Mouse (Mus musculus): ENCODE data around the gene Efemp1.
A peak's percentile ranks its signal among the peaks of the same experiment; 100 is the strongest.

Efemp1 gene

DNA sequence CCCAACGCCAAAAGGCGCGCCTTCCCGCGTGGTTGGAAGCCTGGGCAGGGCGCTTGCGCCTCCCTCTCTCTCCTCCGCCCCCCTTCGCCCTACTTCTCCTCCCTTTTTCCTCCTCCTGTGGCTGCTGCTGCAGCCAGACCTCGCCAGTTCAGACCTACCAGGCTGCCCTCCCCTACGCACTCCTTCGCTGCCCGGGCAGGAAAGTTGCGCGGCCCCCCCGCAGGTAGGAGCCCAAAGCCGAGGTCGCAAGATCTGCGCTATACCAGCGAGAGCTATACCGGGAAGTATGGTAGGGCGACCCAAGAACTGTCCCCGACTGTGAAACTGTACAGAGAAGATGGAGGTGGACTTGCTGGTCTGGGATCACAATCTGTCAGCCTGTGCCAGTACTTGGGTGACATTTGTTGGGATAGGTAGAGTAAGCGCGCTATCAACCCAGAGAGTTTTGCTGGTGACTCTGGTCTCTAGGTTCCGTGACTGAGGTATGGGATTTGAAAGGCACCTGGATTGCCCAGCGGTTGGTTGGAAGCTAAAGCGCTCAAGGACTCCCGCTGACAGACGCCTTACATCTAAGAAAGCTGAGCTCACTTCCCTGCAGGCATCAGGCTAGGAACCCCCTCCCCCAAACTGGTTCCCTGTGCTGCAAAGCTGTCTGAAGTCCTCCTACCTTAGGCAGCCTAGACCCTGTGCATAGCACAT lies at the start of gene Efemp1:
Efemp1 (plus strand) TSS at position 103 of the 699 bp plus-strand sequence.
- peak; percentile 16 for DNase-seq (ENCODE audit: extremely low spot score, low read depth, low spot score)

DNA sequence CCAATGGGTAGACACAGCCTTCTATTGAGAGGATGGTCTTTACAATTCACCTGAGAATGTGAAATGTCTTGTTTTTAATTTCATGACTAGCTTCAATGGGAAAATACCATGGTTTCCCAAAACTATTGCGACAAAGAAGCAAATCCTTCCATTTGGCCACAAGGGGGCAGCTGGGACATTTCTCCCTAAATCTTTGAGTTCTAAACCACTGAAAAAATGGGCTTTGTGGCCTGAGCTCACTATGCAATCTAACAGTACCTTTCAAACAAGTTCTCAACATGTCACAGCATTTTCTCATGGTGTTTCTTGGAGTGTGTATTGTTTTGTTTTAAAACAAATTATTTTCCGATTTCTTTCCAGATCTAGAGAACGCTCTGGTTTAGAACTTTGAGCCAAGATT lies 44.3 kb upstream of the Efemp1 start:
- DNase-seq (ENCODE audit: extremely low spot score, low read depth, low spot score): peak; percentile 22

DNA sequence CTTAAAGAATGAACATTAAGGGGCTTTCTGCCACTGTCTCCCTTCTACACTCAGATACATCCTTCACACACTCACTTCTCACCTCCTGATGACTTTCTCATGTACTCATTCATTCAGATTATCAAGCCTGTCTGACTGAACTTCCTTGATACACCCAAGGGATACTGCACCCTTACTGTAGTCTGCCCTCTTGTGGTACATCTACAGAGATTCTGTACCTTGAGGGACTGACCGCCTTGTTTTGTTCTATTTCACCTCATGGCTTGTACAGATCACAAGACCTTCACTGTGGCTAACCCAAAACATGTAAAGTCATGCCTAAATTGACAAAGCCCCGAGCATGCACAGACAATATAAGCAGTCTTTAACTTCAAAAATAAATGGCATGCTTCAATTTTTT lies 41.1 kb upstream of the Efemp1 start:
- no peak for DNase-seq (ENCODE audit: extremely low spot score, low read depth, low spot score)

DNA sequence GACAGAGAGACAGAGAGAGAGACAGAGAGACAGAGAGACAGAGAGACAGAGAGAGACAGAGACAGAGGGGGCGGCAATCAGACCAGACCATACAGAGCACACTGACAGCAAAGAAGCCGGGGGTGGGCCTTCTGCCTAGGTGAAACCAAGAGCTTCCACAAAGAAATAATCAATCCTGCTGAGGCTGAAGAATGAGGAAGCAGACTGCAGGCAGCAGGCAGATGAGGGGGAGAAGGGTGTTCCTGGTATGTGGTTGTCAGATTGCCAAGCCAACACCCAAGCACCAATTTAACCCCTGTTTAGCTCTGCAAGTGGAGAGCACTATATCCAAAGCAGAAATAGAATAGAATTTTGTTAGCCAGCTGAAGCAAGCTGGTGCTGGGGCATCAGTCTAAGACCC lies 40.4 kb upstream of the Efemp1 start:
- DNase-seq (ENCODE audit: extremely low spot score, low read depth, low spot score): no peak

DNA sequence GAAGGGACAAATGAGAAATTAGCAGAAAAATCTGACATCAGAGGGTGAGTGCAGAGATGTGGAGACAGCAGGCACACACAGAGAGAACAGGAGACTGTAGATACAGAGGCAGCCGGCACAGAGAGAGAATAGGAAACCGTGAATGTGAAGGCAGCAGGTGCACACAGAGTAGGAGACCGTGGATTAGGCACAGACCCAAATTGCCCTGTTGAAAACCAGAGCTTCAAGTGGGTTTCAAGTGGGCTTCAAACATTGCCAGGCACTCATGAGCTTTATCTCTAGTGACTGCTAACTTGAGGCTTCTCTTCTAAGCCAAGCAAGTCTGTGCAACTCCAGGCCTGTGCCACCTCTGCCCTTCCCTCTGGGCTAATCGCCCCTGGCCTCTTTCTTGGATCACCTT lies 35.6 kb upstream of the Efemp1 start:
- DNase-seq (ENCODE audit: extremely low spot score, low read depth, low spot score): no peak

DNA sequence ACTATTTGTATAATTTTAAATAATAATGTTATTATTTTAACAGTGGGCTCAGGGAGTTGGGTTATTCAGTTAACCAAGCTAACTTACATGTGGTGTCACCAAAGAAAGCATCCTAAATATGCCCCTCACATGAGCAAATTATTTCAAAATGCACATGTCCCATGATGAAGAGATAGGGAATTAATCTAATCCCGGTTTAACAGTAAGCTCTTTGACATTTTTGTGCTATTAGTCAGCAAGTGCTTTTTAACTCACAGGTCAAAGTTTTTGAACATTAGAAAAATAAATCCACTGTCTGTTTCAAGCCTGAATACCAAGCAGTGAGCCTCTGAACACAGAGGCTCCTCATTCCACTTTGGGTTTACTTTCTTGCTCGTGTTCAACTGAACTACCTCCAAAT lies 26.1 kb upstream of the Efemp1 start:
- no peak for DNase-seq (ENCODE audit: extremely low spot score, low read depth, low spot score)

DNA sequence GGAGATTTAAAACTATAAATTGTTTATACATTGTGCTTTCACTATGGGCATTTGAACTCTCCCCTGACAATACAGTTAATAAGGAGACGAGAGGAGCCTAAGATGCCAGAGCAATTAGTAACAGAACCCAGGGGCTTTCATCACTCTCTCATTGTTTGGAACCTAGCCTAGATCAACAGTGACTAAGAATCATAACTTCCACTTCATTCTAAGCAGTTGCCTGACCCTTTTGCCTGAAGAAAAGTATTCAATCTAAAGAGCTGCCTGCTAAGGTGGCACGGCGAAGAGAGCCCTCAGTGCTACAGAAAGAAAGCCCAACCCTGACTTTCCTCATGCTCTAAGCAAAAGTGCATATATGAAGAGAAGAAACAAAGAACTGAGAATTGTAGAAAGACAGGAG lies 19.2 kb upstream of the Efemp1 start:
- no peak for DNase-seq (ENCODE audit: extremely low spot score, low read depth, low spot score)

DNA sequence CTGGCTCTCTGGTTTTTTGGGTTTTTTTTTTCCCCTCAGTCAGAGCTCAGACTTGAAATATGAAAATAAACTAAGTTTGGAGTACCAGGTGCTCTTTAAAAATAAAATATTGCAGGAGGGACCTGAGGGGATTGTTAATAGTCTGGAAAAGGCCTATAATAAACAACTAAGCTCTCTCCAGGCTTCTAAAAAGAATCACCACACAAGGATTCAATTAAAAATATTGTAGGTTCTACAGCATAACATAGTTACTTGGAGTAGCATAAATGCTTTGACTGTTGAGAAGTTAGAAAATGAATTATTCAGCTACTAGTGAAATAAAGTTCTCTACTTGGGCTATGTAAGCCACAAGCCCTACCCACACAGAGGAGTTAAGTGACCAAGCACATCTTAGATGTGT lies 17.9 kb upstream of the Efemp1 start:
- DNase-seq (ENCODE audit: extremely low spot score, low read depth, low spot score): no peak

DNA sequence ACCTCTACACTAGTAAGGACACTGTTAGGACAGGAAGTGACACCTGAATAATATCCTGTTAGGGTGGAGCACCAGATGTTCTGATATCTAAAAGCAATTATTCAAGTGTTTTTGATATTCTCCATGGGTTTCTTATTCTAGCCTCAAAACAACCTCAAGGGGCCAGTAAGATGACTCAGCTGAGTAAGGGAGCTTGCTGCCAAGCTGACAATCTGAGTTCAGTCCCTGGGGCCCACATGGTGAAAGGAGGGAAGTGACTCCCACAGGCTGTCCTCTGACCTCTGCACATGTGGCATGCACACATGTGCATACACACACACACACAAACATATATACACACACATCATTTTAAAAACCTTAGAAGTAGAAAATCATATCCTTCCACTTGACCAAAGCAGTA lies 3.2 kb upstream of the Efemp1 start:
- no peak for DNase-seq (ENCODE audit: extremely low spot score, low read depth, low spot score)

DNA sequence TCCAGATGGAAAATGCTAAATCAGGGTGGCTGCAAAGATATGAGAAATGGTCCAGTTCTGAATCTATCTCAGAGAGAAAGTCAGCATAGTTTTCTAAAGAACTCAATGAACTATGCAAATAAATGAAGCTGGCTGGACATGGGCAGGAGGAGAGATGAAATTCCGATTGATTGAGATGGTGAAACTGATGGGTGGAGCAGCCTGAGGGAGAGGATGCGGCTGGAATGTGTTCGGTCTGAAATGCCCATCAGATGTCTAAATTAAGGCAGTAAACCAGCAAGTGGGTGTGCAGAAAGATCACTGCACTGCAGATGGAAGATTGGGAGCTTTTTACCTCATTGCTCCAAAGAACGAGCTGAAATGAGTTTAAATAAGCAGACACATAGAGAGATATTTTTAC lies 1.4 kb upstream of the Efemp1 start:
- DNase-seq (ENCODE audit: extremely low spot score, low read depth, low spot score): no peak

DNA sequence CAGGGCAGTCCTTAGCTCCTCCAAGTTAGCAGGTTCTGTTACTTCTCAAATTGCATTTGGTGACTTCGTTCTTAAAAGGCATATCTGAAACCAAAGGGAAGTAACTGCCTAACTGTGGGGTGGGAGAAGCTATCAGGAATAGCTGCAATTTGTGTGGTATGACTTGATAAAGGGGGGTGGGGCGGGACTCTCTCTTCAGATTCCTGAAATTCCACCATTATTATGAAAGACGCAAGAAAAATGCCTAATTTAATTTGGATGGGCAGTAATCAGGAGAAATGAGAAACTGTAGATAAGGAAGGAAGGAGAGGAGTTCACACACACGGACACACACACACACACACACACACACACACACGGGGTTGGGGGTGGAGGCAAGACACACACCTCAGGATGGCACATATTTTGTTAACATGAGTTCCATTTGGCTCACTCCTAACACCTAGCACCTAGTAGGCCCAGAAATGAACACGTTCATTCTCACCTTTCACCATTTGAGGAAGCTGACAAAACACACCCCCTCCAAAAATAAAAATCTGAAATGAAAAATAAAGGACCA lies 564 bp upstream of the Efemp1 start:
- DNase-seq (ENCODE audit: extremely low spot score, low read depth, low spot score): no peak

DNA sequence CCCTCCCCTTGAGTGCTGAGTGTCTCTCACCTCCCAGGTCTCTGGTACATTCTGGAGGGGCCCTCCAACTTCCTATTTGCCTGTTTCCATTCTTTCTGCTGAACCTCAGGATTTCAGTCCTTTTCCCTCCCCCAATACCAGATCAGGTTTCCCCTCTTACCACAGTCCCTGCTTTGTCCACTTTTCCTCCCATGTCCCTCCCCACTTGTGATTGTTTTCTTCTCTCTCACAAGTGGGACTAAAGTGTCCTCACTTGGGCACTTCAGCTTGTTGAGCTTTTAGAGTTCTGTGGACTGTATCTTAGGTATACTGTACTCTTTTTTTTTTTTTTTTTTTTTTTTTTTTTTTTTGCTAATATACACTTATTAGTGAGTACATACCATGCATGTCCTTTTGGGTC lies 6.1 kb downstream of the Efemp1 start:
- DNase-seq (ENCODE audit: extremely low spot score, low read depth, low spot score): no peak

DNA sequence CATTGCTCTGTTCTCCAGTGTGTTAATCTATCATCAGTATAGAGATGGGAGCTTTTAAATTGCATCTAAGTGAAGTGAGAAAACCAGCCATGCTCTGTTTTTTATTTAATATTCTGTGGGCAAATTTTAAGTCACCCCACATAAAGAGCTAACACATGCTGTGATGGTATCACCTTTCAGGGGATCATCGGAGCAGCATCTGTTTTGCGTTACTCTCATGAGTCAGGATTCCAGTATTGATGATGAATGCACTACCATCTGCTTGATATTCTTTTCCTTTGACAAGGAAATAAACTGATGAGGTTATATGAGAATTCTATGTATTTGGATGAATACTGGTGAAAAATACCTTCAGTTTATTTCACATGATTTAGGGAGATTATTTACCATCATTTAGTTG lies 16.1 kb downstream of the Efemp1 start:
- no peak for DNase-seq (ENCODE audit: extremely low spot score, low read depth, low spot score)

DNA sequence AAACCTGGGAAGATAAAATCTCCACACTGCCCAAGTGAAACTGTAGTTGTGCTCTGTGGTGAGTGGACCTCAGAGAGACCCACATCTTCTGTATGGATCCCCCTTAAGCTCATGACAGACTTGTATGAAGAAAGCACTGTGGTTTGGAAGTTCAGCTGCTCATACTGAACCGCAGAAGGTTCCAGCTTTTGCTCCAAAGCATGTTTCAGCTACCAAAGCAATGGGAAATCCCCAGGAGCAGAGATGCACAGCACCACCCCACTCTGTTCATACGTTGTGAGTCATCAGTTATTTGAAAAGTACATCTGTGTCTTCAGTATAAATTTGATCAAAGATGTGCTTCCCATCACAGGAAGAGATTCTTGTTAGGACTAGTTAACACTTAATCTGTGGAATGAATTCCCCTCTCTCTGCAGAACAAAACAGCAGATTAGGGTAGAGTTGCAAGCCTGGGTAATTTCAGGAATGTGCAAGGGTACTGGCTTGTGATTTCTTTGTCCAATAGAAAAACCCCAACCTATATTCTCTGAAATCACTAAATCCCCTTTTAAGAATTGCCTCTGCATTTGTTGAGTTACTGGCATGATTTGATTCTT lies 28.5 kb downstream of the Efemp1 start:
- DNase-seq (ENCODE audit: extremely low spot score, low read depth, low spot score): no peak

DNA sequence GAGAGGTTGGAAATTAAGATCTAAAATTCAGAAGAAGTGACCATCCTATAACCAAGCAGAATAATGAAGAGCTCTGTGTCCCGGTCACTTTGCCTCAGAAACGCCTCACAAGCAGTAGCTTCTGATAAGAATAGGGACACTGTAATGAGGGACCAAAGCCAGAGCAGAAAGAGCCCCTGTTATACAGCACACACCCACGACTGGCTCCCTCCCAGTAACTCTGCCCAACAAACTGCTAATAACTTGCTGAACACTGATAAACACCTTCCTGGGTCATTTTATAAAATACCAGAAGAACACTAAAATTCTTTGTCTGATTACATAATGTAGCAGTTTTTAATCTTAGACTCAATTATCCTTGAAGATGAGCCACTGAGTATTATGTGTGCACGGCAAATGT lies 30.1 kb downstream of the Efemp1 start:
- no peak for DNase-seq (ENCODE audit: extremely low spot score, low read depth, low spot score)

DNA sequence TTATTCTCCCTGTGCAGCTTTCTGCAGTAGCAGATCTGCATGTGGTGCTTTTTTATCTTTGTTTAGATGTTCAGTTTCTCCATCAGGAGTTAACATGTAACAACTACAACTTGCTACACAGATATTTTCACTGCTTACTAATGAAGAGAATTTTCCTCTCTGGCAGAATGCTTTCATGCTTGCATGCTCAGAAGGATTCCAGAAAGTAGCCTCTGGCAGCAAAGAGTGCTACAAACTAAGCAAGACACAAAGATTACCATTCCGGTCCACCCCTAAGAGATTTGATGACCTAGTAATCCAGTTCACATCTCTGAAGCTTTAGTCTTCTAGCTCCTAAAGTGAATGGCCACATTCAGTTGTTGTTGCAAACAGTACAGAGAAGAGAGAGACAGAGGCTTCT lies 36.5 kb downstream of the Efemp1 start:
- DNase-seq (ENCODE audit: extremely low spot score, low read depth, low spot score): no peak

DNA sequence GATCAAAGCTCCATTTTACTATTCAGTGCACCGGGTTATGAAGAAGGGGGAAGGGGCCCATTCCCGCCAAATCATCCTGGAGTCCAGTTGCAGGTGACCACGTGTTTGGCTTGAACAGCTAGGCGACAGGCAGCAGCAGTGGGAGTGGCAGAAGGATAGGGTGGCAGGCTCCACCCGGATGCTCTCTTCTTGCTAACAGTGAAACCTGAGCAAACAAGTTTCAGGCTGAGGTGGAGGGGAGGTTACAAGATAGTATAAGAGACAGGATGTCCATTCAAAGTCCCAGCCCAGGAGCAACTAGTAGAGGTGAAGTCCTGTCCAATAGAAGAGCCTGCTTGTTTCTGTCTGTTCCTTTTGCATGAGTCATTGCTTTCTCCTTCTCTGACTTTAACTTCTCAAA lies 38.5 kb downstream of the Efemp1 start:
- DNase-seq (ENCODE audit: extremely low spot score, low read depth, low spot score): no peak

DNA sequence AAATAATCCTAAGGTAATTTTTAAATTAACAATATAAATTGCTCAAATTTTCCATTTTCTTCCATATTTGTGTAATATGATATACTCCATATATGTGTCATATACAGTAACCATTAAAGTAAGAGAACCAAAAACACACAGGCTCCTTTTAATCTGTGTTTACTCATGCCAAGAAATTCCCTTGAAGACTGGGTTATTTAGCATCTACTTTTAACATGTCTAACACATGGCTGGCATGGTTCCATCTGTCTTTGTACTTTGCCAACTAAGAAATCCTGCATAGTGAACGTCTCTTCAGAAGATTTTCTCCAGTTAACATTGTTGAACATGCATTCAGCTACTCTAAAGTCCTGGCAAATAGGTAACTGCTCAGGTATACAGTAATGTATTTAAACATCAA lies 46.4 kb downstream of the Efemp1 start:
- no peak for DNase-seq (ENCODE audit: extremely low spot score, low read depth, low spot score)

DNA sequence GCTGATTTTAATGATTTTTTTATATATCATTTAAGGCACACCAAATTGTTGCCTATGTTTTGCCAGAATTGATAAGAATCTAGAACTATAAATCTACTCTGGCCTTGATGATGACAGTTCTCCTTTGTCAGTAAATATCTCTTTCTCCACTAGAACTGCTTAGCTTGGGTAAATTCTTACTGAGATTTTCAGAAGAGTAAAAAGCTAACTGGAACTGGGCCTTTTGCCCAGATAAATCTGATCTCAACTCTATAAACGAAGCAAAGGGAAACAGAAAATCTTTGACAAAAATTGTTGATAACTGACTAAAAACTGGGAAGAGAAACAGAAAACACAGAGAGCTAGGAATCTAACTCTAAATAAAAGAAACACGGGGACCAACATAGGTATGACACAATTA lies 51.6 kb downstream of the Efemp1 start:
- DNase-seq (ENCODE audit: extremely low spot score, low read depth, low spot score): no peak

DNA sequence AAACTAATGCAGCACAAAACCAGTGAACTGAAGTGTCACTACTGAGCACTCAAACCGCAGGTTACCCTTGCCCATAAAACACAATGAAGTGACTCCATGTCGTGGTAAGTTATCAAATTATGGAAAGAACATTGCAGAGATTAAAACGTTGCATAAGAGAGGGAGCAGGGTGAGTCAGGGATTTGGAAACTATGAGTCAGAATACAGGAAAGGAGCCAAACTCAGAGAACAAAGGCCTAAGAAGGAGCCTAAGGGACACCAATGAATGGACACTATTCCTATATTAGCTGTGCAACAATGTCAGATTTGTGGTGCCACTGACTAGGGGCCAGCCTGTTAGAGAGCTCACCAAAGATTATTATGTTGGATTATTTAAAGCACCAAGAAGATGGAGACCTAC lies 53.3 kb downstream of the Efemp1 start:
- DNase-seq (ENCODE audit: extremely low spot score, low read depth, low spot score): no peak

DNA sequence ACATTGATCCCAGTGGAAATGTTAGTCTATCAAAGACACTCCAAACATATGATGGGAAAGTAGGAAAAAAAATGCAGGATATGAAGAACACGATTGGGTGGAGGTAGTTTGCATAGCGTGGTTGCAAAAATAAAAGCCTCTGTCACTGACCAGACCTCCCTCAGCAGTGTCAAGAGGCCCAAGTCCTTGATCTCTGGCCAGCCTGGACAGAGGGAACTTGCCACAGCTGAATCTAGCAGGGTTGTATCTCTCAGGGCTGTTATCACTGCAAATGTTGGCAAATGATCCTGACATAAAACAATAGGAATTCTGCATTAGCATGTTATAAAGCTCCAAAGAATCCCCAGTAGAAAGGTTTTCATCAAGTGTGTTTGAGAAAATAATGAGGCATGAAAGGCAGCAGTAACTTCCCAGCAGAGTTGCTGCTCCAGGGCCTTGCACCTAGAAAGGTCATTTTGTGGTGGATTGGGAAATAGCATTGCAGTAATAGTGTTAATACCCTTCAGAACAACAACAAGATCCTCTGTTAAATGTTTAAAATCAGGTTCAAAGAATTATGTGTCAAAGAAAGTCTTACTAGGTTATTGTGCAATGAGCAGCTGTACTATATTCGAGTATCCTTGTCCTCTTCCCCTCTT lies 56.0 kb downstream of the Efemp1 start:
- DNase-seq (ENCODE audit: extremely low spot score, low read depth, low spot score): no peak

DNA sequence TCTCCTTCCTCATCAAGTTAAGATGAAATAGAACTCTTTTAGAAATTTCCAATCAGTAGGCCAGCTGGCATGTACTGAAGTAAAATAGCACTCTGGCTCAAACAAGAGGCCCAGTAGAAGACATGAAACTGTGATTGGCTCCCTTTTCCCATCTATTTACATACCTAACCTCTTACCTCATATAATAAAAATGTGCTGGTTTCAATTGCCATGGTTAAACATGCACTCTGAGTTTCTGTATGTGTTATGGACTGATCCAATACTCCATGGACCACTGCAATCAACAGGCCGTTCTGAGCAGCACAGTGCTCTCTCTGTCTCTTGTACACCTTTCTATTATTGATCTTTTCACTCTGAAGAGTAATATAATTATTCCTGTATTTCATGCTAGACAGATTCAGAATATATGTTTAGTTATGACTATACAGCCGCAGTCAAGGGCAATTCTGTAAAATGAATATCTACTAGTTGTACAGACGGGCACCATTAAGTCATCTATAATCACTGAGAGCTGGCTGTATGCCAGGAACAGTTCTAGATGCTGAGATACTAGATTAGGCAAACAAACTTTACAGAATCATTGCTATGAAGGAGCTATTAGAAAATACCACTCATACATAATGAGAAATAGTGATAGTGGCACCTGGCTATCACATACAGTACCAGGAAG lies 59.6 kb downstream of the Efemp1 start:
- DNase-seq (ENCODE audit: extremely low spot score, low read depth, low spot score): no peak

All from hindlimb bud, embryonic 11.5 days (tissue).